Mouse (Mus musculus) liver, postnatal 0 days (tissue): ENCODE data around the gene Acly. TPM values are rescaled to one million over a fixed set of nuclear protein-coding genes. Genes with fewer than 3 reads are reported as not detected.

ENCODE experiments used
- ATAC-seq: fragments of 200-750 bp; cut with Nextera tagmentation; 2 replicates; pipeline ENCODE4 v1.8.0; 2017; ENCODE audit warnings: mild to moderate bottlenecking, moderate library complexity
- DNase-seq: peaks from one replicate; pipeline ENCODE4 v3.0.0-alpha.2; 2016
- H3K27ac ChIP-seq: fragments of 300-500 bp; sonication (generic); 2 replicates; pipeline ENCODE4 v1.5.1; 2014; ENCODE audit warnings: antibody characterized with exemption, moderate library complexity, mild to moderate bottlenecking, low read depth
- H3K27me3 ChIP-seq: fragments of 300-500 bp; sonication (generic); 2 replicates; pipeline ENCODE4 v1.6.1; 2014; ENCODE audit warnings: low read length, control low read depth, mixed read lengths; ENCODE audit not compliant: insufficient read depth
- H3K36me3 ChIP-seq: fragments of 300-500 bp; sonication (generic); replicated peaks from 2 replicates; pipeline ENCODE4 v1.6.1; 2014; ENCODE audit warnings: mild to moderate bottlenecking, control low read depth, low read length, moderate library complexity, mixed read lengths; ENCODE audit not compliant: insufficient read depth
- H3K4me1 ChIP-seq: fragments of 300-500 bp; sonication (generic); 2 replicates; pipeline ENCODE4 v1.6.1; 2014; ENCODE audit warnings: antibody characterized with exemption, mild to moderate bottlenecking, control low read depth; ENCODE audit not compliant: insufficient read depth
- H3K4me2 ChIP-seq: fragments of 300-500 bp; sonication (generic); 2 replicates; pipeline ENCODE4 v1.6.1; 2014; ENCODE audit warnings: low read depth, mild to moderate bottlenecking, low read length, moderate library complexity, mixed read lengths
- H3K4me3 ChIP-seq: fragments of 300-500 bp; sonication (generic); 2 replicates; pipeline ENCODE4 v1.5.1; 2014; ENCODE audit warnings: low read depth, low read length
- H3K9ac ChIP-seq: fragments of 300-500 bp; sonication (generic); replicated peaks from 2 replicates; pipeline ENCODE4 v1.6.1; 2014; ENCODE audit warnings: mild to moderate bottlenecking, moderate library complexity
- H3K9me3 ChIP-seq: fragments of 300-500 bp; sonication (generic); 2 replicates; pipeline ENCODE4 v1.6.1; 2016; ENCODE audit warnings: mild to moderate bottlenecking, control low read depth, low read length, mixed read lengths
- CTCF ChIP-seq: sonication (generic); IDR thresholded peaks from 2 replicates; pipeline ENCODE4 v1.5.1; 2016; ENCODE audit warnings: antibody characterized with exemption, low read depth
- EP300 ChIP-seq: IDR thresholded peaks from 2 replicates; pipeline ENCODE4 v1.6.1; 2016; ENCODE audit warnings: antibody characterized with exemption, low read depth, mild to moderate bottlenecking
- WGBS: fragments of 180-500 bp; shearing (Covaris S2); extraction: QIAGEN DNeasy Blood & Tissue Kit; methylation state at CpG from one replicate; pipeline ENCODE4 v1.1.7; 2014; ENCODE audit not compliant: insufficient replicate concordance; 5-methylcytosine and 5-hydroxymethylcytosine counted together
- polyA plus RNA-seq: library from polyadenylated mRNA; unstranded; fragments of >200 nt; fragmentation: Nextera tagmentation; extraction: Ambion mirVana; gene quantifications from 2 replicates; pipeline ENCODE4 v1.2.1, GENCODE M21; 2015

Gene Acly
- 24.4 and 29.8 TPM in 2 replicates for polyA plus RNA-seq

DNA sequence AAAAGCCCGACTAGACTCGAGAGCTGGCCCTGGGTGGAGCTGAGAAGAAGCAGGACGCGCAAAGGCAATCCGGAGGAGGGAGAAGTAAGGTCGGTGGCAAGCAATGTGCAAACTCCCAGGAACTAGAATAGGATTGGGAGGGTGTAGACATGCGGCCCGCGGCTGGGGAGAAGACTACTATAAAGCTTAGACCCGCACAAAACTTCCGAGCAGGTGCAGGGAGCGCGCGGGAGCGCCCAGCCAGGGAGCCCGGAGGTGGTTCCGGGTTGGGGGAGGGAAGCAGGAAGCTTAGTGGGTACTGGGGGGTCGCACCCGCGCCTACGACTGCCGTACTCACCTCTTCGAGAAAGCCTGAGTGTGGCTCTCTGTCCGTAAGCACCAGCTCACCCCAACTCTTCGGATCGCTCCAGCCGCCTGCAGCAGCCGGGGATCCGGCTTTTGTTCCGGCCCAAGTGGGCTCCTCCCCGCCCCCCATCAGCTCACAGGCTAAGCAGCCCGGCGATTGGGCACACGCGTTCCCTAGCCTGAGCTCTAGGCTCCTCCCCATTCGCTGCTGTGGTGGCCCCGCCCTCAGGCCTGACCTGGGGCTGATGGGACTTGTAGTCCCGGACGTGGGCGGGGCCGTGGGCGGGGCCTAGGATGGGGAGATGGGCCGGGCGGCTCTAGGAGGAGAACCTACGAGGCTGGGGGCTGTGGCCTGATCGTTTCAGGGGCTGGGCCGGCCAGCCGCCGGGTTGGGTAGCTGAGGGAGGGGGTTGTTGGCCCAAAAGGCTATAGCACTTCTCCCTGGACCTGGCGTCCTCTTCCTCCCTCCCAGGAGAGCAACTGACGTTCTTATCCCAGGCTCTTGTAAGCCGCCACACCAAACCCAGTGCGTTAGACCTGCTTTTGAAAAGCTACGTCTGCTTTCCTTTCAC lies at the start of gene Acly:
Acly (minus strand) TSS at position 543 of the 917 bp plus-strand sequence.
- WGBS: under 1% methylated on average over 51 of the region's 54 CpGs
- Histone ChIP-seq H3K9ac (peak within 1 kb of the TSS; percentile 80), H3K27ac (peak within 1 kb of the TSS; percentile 79), H3K9me3 (no peaks in the 10 kb centered on the region), H3K27me3 (no peaks in the 10 kb centered on the region), H3K36me3 (peaks cover 9% of the 10 kb centered on the region), H3K4me3 (peak within 1 kb of the TSS; percentile 81), H3K4me2 (peak within 1 kb of the TSS; percentile 92), H3K4me1 (peaks cover 37% of the 10 kb centered on the region)
- ATAC-seq (peak; percentile 97), DNase-seq (peak; percentile 99)
- TF ChIP-seq EP300 (no peak), CTCF (no peak)

DNA sequence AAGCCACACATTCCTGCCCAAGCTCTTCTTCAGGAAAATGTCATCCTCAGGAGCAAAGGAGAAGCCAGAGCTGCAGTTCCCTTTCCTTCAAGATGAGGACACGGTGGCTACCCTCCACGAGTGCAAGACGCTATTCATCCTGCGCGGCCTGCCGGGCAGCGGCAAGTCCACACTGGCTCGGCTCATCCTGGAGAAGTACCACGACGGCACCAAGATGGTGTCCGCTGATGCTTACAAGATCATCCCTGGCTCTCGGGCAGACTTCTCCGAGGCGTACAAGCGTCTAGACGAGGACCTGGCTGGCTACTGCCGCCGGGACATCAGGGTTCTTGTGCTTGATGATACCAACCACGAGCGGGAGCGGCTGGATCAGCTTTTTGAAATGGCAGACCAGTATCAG lies 48.5 kb upstream of the Acly start:
- Histone ChIP-seq H3K9me3 (no peaks in the 10 kb centered on the region), H3K9ac (no peak overlapping the region), H3K4me2 (peak overlapping the region; percentile 81), H3K4me1 (peaks cover 11% of the 10 kb centered on the region), H3K27me3 (no peaks in the 10 kb centered on the region), H3K4me3 (no peak overlapping the region), H3K36me3 (peaks cover 12% of the 10 kb centered on the region), H3K27ac (no peak overlapping the region)
- WGBS: 76% methylated on average over 21 of the region's 21 CpGs
- TF ChIP-seq CTCF (no peak), EP300 (no peak)
- DNase-seq (no peak), ATAC-seq (no peak)

DNA sequence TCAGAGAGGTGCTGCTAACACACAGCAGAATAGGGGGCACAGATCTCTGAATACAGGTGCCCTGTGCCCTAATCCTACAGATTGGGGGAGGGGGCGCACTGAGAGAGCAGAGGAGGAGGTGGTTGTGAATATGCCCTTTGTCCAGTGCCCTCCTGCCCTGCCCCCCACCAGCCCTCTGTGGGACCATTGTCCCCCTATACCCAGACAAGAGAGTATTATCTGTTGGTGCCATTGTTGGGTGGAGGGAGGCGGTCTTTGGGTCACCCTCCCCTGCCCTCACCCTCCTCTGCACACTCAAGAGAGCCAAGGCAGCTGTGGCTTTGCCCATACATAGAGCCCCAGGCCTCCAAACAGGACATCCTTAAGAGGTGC lies 47.7 kb upstream of the Acly start:
- H3K36me3 ChIP-seq: peaks cover 7% of the 10 kb centered on the region
- H3K9ac ChIP-seq: peak overlapping the region; percentile 63
- DNase-seq: no peak
- no peaks in the 10 kb centered on the region for H3K27me3 ChIP-seq
- ATAC-seq: peak; percentile 4; the same call in 1 of the 2 replicates
- peak overlapping the region; percentile 81 for H3K4me2 ChIP-seq
- peak overlapping the region; percentile 75 for H3K27ac ChIP-seq
- 32% methylated on average over 2 of the region's 2 CpGs for WGBS
- TF ChIP-seq CTCF (no peak), EP300 (no peak)
- no peaks in the 10 kb centered on the region for H3K9me3 ChIP-seq
- H3K4me3 ChIP-seq: peak overlapping the region; percentile 74
- H3K4me1 ChIP-seq: peaks cover 19% of the 10 kb centered on the region

DNA sequence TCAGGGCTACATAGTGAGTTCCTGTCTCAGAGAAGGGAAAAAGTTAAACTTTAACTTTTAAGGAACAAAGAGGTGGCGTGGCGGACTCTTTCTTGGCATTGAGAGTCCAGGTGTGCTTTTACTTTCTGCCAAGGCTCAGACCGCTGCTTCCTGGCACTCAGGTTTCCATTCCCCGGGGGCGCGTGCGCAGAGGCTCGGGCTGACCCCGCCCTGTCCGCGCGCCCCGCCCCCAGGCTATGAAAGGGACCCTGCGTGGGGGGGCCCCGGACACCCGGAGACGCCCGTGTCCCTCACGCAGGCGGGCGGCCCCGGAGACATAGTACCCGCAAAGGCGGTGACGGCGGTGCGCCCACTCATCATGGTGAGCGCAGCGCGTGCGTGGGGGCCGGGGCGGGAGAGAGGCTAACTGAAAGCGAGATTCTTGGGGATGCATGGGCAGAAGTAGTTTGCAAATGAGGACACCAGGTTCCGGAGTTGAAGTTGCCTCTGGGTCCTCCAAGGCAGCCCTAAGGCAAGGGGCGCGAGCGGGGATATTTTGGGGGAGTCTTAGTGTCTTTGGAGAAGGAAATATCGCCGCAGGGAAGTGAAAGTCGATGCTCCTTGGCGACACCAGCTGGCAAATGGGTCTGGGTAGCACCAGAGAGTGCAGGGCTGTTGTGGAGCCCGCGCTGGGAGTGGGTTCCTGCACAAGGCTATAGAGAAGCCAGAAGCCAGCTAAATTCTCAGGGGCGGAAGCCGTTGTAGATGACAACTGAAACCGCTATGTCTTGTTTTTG lies 47.1 kb upstream of the Acly start, which contains the start of gene Cnp:
Cnp (plus strand) TSS at position 197 of the 776 bp plus-strand sequence.
- peaks cover 19% of the 10 kb centered on the region for H3K4me1 ChIP-seq
- peak; percentile 84 for DNase-seq
- under 1% methylated on average over 47 of the region's 47 CpGs for WGBS
- H3K4me3 ChIP-seq: peak within 1 kb of the TSS; percentile 74
- no peaks in the 10 kb centered on the region for H3K27me3 ChIP-seq
- peaks cover 7% of the 10 kb centered on the region for H3K36me3 ChIP-seq
- H3K27ac ChIP-seq: peak within 1 kb of the TSS; percentile 75
- peak within 1 kb of the TSS; percentile 63 for H3K9ac ChIP-seq
- TF ChIP-seq CTCF: no peak; the same call in 1 of the 2 replicates
- no peak for TF ChIP-seq EP300
- no peaks in the 10 kb centered on the region for H3K9me3 ChIP-seq
- H3K4me2 ChIP-seq: peak within 1 kb of the TSS; percentile 81
- peak; percentile 70 for ATAC-seq

DNA sequence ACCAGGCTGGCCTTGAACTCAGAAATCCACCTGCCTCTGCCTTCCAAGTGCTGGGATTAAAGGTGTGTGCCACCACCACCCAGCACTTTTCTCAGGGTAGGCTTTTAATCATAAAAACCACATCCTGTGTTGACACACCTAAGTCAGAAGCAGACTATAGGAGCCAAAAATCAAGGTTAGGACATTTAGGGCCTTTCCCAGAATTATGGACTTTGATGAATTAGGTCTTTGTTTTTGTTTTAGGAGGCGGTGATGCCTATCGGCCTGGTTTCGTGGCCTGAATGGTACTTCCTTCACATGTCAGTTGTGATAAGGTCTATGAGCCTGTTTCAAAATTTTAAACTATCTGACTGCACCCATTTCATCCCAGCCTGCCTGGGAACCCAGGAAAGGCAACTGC lies 46.4 kb upstream of the Acly start:
- ATAC-seq (no peak), DNase-seq (no peak)
- Histone ChIP-seq H3K4me3 (peak overlapping the region; percentile 74), H3K36me3 (peaks cover under 1% of the 10 kb centered on the region; the same call in 1 of the 2 replicates), H3K4me2 (peak overlapping the region; percentile 81), H3K9me3 (no peaks in the 10 kb centered on the region), H3K4me1 (peaks cover 19% of the 10 kb centered on the region), H3K27ac (peak overlapping the region; percentile 75; the same call in 1 of the 2 replicates), H3K27me3 (no peaks in the 10 kb centered on the region), H3K9ac (peak overlapping the region; percentile 63)
- 58% methylated on average over 3 of the region's 3 CpGs for WGBS
- no peak for TF ChIP-seq CTCF
- no peak for TF ChIP-seq EP300

DNA sequence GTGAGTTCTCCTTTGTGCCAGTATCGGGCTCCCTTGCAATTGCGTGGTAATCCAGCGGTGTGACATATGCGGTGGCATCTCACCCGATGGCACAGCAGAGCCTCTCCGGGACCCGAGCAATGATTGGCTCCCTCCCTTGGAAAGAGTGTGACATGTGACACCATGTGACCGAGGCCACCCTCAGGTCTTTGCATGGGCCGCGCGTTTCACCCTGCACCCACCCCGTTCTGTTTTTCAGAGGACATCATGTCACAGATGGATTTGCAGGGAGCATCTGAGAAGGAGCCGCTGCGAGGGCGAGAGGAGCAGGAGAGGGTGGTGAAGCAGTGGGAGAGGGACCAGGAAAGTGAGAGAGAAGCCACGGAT lies 43.4 kb upstream of the Acly start:
- no peaks in the 10 kb centered on the region for H3K27me3 ChIP-seq
- 10% methylated on average over 16 of the region's 16 CpGs for WGBS
- H3K4me1 ChIP-seq: peaks cover 17% of the 10 kb centered on the region
- DNase-seq: no peak
- ATAC-seq: no peak
- no peaks in the 10 kb centered on the region for H3K9me3 ChIP-seq
- peak overlapping the region; percentile 64 for H3K4me2 ChIP-seq
- no peak overlapping the region for H3K9ac ChIP-seq
- TF ChIP-seq CTCF (no peak), EP300 (no peak)
- H3K36me3 ChIP-seq: no peaks in the 10 kb centered on the region
- peak overlapping the region; percentile 3; the same call in 1 of the 2 replicates for H3K4me3 ChIP-seq
- no peak overlapping the region for H3K27ac ChIP-seq
